Mouse (Mus musculus) hindbrain, embryonic 11.5 days (tissue): Measurements from ENCODE around the gene Col19a1. TPM values are rescaled to one million over a fixed set of nuclear protein-coding genes. Genes with fewer than 3 reads are reported as not detected.
A peak's percentile ranks its signal among the peaks of the same experiment; 100 is the strongest.

Experiments
- ATAC-seq: fragments of 200-750 bp; cut with Nextera tagmentation; 2 replicates; pipeline ENCODE4 v1.8.0; 2017; ENCODE audit warnings: mild to moderate bottlenecking, moderate TSS enrichment, moderate library complexity; ENCODE audit not compliant: low FRiP score
- DNase-seq: peaks from one replicate; pipeline ENCODE4 v3.0.0-alpha.2; 2015; ENCODE audit warnings: low spot score
- H3K27ac ChIP-seq: fragments of 300-500 bp; sonication (generic); 2 replicates; pipeline ENCODE4 v1.5.1; 2014; ENCODE audit warnings: mild to moderate bottlenecking, low read depth, low read length
- H3K27me3 ChIP-seq: fragments of 300-500 bp; sonication (generic); 2 replicates; pipeline ENCODE4 v1.6.1; 2014; ENCODE audit warnings: mild to moderate bottlenecking, low read length, moderate library complexity, mixed read lengths; ENCODE audit not compliant: control insufficient read depth, insufficient read depth
- H3K36me3 ChIP-seq: fragments of 300-500 bp; sonication (generic); 2 replicates; pipeline ENCODE4 v1.6.1; 2014; ENCODE audit warnings: mild to moderate bottlenecking, low read length, moderate library complexity, mixed read lengths; ENCODE audit not compliant: control insufficient read depth, insufficient read depth
- H3K4me1 ChIP-seq: fragments of 300-500 bp; sonication (generic); replicated peaks from 2 replicates; pipeline ENCODE4 v1.6.1; 2014; ENCODE audit warnings: low read length, mixed read lengths; ENCODE audit not compliant: control insufficient read depth, insufficient read depth
- H3K4me2 ChIP-seq: fragments of 300-500 bp; sonication (generic); replicated peaks from 2 replicates; pipeline ENCODE4 v1.6.1; 2014; ENCODE audit warnings: mild to moderate bottlenecking, low read depth, low read length
- H3K4me3 ChIP-seq: fragments of 300-500 bp; sonication (generic); 2 replicates; pipeline ENCODE4 v1.5.1; 2014; ENCODE audit warnings: low read depth, low read length
- H3K9ac ChIP-seq: fragments of 300-500 bp; sonication (generic); 2 replicates; pipeline ENCODE4 v1.6.1; 2014; ENCODE audit warnings: low read depth, low read length
- H3K9me3 ChIP-seq: fragments of 300-500 bp; sonication (generic); 2 replicates; pipeline ENCODE4 v1.6.1; 2016; ENCODE audit warnings: low read length; ENCODE audit not compliant: control insufficient read depth
- WGBS: fragments of 180-500 bp; shearing (Covaris S2); extraction: QIAGEN DNeasy Blood & Tissue Kit; methylation state at CpG from one replicate; pipeline ENCODE4 v1.1.7; 2014; 5-methylcytosine and 5-hydroxymethylcytosine counted together
- polyA plus RNA-seq: library from polyadenylated mRNA; unstranded; fragments of >200 nt; fragmentation: Nextera tagmentation; extraction: Ambion mirVana; gene quantifications from 2 replicates; pipeline ENCODE4 v1.2.1, GENCODE M21; 2014

The Col19a1 gene
- polyA plus RNA-seq, 1 experiment from 2014 or later: 0.20 TPM

DNA sequence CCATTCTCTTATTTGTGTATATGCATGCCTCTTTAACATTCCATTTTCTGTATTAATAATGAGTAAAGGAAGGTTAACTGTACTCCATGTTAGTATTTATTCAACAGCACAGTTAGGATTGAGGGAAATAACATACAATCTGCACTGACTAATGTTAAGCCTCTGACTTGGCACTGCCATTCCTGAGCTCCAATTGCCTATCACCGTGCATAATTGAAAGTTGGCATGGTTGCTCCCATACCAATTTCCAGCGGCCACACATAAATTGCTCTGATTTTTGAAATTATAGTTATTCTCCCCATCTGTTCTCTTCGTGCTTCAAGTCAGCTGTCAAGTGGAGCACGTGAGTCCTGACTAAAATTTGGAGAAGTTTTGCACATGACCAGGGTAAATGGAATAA is 91.9 kb downstream of the Col19a1 start:
- Histone ChIP-seq H3K9ac (no peak overlapping the region), H3K27me3 (no peaks in the 10 kb centered on the region), H3K4me2 (no peak overlapping the region), H3K9me3 (no peaks in the 10 kb centered on the region), H3K4me3 (no peak overlapping the region), H3K36me3 (no peaks in the 10 kb centered on the region), H3K4me1 (no peaks in the 10 kb centered on the region), H3K27ac (no peak overlapping the region)
- 86% methylated on average over 4 of the region's 4 CpGs for WGBS
- DNase-seq (no peak), ATAC-seq (no peak)

GRCm38 (mm10) chr1:24484161-24484560 is 103.1 kb downstream of the Col19a1 start:
- Histone ChIP-seq H3K4me2 (no peak overlapping the region), H3K4me3 (no peak overlapping the region), H3K4me1 (no peaks in the 10 kb centered on the region), H3K9me3 (no peaks in the 10 kb centered on the region), H3K27me3 (no peaks in the 10 kb centered on the region), H3K36me3 (no peaks in the 10 kb centered on the region), H3K27ac (no peak overlapping the region), H3K9ac (no peak overlapping the region)
- no peak for ATAC-seq
- WGBS: 84% methylated on average over 5 of the region's 5 CpGs
- DNase-seq: no peak

- Histone ChIP-seq H3K27me3 (no peaks in the 10 kb centered on the region), H3K36me3 (no peaks in the 10 kb centered on the region), H3K4me1 (no peaks in the 10 kb centered on the region), H3K27ac (no peak overlapping the region), H3K4me2 (no peak overlapping the region), H3K4me3 (no peak overlapping the region), H3K9me3 (no peaks in the 10 kb centered on the region), H3K9ac (no peak overlapping the region)
- ATAC-seq: no peak
- DNase-seq: no peak
- WGBS: 83% methylated on average over 7 of the region's 7 CpGs
Measured at GRCm38 (mm10) chr1:24471096-24471710, 116.1 kb downstream of the Col19a1 start.

GRCm38 (mm10) chr1:24470633-24471032 is 116.6 kb downstream of the Col19a1 start:
- no peak for DNase-seq
- Histone ChIP-seq H3K9ac (no peak overlapping the region), H3K4me3 (no peak overlapping the region), H3K4me2 (no peak overlapping the region), H3K27me3 (no peaks in the 10 kb centered on the region), H3K4me1 (no peaks in the 10 kb centered on the region), H3K36me3 (no peaks in the 10 kb centered on the region), H3K9me3 (no peaks in the 10 kb centered on the region), H3K27ac (no peak overlapping the region)
- ATAC-seq: no peak
- WGBS: 93% methylated on average over 5 of the region's 5 CpGs

DNA sequence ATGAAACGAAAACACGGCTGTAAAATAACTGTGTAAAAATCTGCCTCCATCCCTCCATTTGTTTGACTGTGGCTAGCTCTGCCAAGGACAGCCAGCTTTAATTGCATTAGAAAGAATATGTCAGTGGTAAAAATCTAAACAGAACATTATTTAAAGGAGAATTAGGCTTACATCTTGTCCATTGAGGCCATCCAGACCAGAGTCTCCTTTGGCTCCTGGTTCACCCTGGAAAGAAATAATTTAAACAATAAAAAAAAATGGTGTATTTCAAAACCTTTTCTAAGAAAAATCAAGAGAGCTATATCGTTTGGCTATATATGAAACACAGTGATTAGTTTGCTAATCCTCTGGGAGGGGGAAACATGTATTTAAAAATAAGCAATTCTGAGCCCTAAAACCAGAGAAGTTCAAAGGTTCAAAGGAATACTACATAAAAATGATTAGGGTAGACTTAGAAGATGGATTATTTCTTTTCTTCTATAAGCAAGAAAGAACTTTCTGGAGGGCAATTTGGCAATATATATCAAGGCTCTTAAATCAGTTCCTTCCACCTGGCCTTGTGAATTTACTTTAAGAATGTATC is 125.9 kb downstream of the Col19a1 start:
- DNase-seq: no peak
- Histone ChIP-seq H3K4me1 (no peaks in the 10 kb centered on the region), H3K36me3 (no peaks in the 10 kb centered on the region), H3K4me3 (no peak overlapping the region), H3K27me3 (no peaks in the 10 kb centered on the region), H3K9ac (no peak overlapping the region), H3K9me3 (no peaks in the 10 kb centered on the region), H3K27ac (no peak overlapping the region), H3K4me2 (no peak overlapping the region)
- ATAC-seq: no peak
- WGBS: 81% methylated on average over 3 of the region's 3 CpGs

DNA sequence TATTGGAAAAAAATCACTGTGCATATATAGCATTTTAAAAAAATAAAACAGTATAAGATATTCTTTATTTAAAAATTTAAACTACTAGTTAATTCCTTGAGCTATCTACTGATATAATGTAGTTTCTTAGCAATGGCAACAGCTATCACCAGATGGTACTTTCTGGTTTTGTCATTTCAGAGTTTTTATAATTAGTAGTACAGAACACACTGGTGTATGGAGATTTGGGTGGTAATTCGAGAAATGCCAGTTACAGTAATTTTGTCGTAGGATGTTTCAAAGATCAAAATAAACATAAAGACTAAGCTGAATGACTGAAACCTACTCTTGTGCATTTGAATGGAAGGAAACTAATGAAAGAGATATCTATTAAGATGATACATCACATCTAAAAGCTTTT is 129.3 kb downstream of the Col19a1 start:
- no peaks in the 10 kb centered on the region for H3K4me1 ChIP-seq
- H3K9ac ChIP-seq: no peak overlapping the region
- ATAC-seq (no peak), DNase-seq (no peak)
- WGBS: 81% methylated on average over 2 of the region's 2 CpGs
- H3K36me3 ChIP-seq: no peaks in the 10 kb centered on the region
- H3K27me3 ChIP-seq: no peaks in the 10 kb centered on the region
- H3K27ac ChIP-seq: no peak overlapping the region
- H3K4me2 ChIP-seq: no peak overlapping the region
- no peak overlapping the region for H3K4me3 ChIP-seq
- no peaks in the 10 kb centered on the region for H3K9me3 ChIP-seq

- H3K4me2 ChIP-seq: no peak overlapping the region
- no peaks in the 10 kb centered on the region for H3K4me1 ChIP-seq
- ATAC-seq (peak; percentile 69; the same call in 1 of the 2 replicates), DNase-seq (peak; percentile 20)
- H3K9ac ChIP-seq: no peak overlapping the region
- H3K27me3 ChIP-seq: no peaks in the 10 kb centered on the region
- H3K27ac ChIP-seq: no peak overlapping the region
- H3K4me3 ChIP-seq: no peak overlapping the region
- no peaks in the 10 kb centered on the region for H3K36me3 ChIP-seq
- WGBS: 54% methylated on average over 10 of the region's 10 CpGs
- H3K9me3 ChIP-seq: no peaks in the 10 kb centered on the region
Measured at GRCm38 (mm10) chr1:24452572-24453269, 134.6 kb downstream of the Col19a1 start.

DNA sequence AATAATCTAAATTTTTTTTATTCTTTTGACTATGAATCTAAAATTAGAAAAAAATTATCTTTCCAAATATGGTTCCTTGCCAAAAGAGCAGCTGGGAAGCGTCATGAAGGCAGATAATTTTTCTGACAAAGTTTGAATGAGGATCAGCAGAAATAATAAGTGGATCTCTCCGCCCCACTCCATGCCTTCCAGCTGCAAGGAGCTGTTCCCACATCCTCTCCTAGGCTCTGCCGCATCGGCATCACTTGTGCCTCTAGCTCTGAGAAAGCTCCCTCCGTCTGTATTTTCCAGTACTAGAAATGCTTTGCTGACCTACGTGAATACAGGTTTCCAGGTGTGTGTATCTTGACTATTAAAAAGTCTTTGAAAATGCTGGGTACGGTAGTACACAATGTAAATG is 135.1 kb downstream of the Col19a1 start:
- DNase-seq (no peak), ATAC-seq (0 out of 2 replicates have a peak, but pooled peaks have one; percentile 12)
- H3K4me3 ChIP-seq: no peak overlapping the region
- no peaks in the 10 kb centered on the region for H3K4me1 ChIP-seq
- H3K4me2 ChIP-seq: no peak overlapping the region
- no peaks in the 10 kb centered on the region for H3K27me3 ChIP-seq
- H3K27ac ChIP-seq: no peak overlapping the region
- H3K9me3 ChIP-seq: no peaks in the 10 kb centered on the region
- no peaks in the 10 kb centered on the region for H3K36me3 ChIP-seq
- H3K9ac ChIP-seq: no peak overlapping the region
- WGBS: 78% methylated on average over 7 of the region's 7 CpGs

- no peaks in the 10 kb centered on the region for H3K36me3 ChIP-seq
- DNase-seq (no peak), ATAC-seq (no peak)
- no peak overlapping the region for H3K4me2 ChIP-seq
- no peak overlapping the region for H3K27ac ChIP-seq
- no peaks in the 10 kb centered on the region for H3K4me1 ChIP-seq
- no peaks in the 10 kb centered on the region for H3K27me3 ChIP-seq
- no peaks in the 10 kb centered on the region for H3K9me3 ChIP-seq
- no peak overlapping the region for H3K9ac ChIP-seq
- no peak overlapping the region for H3K4me3 ChIP-seq
Measured at GRCm38 (mm10) chr1:24437425-24437824, 149.8 kb downstream of the Col19a1 start.
